8 mouse cellular contexts compared by ENCODE assay signal in the genomic region with DNA sequence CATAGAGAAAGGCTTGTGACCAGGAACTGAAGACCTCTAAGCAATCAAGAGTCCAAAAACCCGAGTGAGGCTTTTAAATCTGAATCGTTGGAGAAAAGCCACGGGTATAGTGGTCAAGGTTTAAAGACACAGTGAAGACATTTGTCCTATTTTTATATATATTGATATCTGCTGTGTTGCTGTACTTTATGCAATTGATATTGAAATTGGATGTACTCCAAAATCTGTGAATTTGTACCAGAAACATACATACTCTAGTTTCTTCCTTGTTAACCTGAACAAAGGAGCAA. TPM values are rescaled to one million over a fixed set of nuclear protein-coding genes. Genes with fewer than 3 reads are reported as not detected.
DNase-seq lines count a peak whose midpoint lies in the region; ATAC-seq and TF ChIP-seq lines count a peak whose summit lies in the region.

No protein-coding gene starts in this region.

- no peaks in the 10 kb centered on the region for H3K27me3 ChIP-seq in liver, adult 2 months (ENCODE audit: control insufficient read depth, insufficient read depth, low read length)
- no peaks in the 10 kb centered on the region for H3K27me3 ChIP-seq in embryonic facial prominence, embryonic 12.5 days
- no peaks in the 10 kb centered on the region for H3K27me3 ChIP-seq in intestine, embryonic 15.5 days (replicated peaks)

- DNase-seq in liver, adult 2 months (ENCODE audit: extremely low read depth, low read depth, low spot score): no peak
- no peak for DNase-seq in liver
- DNase-seq in naive thymus-derived CD4-positive, alpha-beta T cell, adult 2 months (ENCODE audit: low read depth): peak; percentile 11
- no peak for DNase-seq in ovary, postnatal 14 days (ENCODE audit: low spot score)
- DNase-seq in frontal cortex, postnatal 36 days (ENCODE audit: low spot score in 2 of 2): no peak
- DNase-seq in layer of hippocampus, adult 9-10 months (ENCODE audit: low spot score): no peak

- peaks cover 20% of the 10 kb centered on the region for H3K4me1 ChIP-seq in liver, adult 2 months (ENCODE audit: control insufficient read depth, insufficient read depth, low read length)
- H3K4me1 ChIP-seq in embryonic facial prominence, embryonic 12.5 days: peaks cover 14% of the 10 kb centered on the region
- peaks cover 4% of the 10 kb centered on the region; the same call in 1 of the 2 replicates for H3K4me1 ChIP-seq in intestine, embryonic 15.5 days (replicated peaks)

- peak overlapping the region; percentile 99 for H3K27ac ChIP-seq in liver, adult 2 months (replicated peaks; ENCODE audit: insufficient read depth, low read depth, low read length)
- H3K27ac ChIP-seq in embryonic facial prominence, embryonic 12.5 days: no peak overlapping the region
- no peak overlapping the region for H3K27ac ChIP-seq in intestine, embryonic 15.5 days

- peak overlapping the region; percentile 73 for H3K4me2 ChIP-seq in embryonic facial prominence, embryonic 12.5 days (replicated peaks)
- peak overlapping the region; percentile 71 for H3K4me2 ChIP-seq in intestine, embryonic 15.5 days (replicated peaks)

- TF ChIP-seq POLR2A in liver, adult 2 months (IDR thresholded peaks at IDR 0.05; ENCODE audit: extremely low read depth, insufficient read depth, low read length): no peak

- WGBS in liver, adult 2 months: 2% methylated on average over 3 of the region's 3 CpGs
- WGBS in embryonic facial prominence, embryonic 12.5 days: 7% methylated on average over 3 of the region's 3 CpGs
- WGBS in intestine, embryonic 15.5 days: 10% methylated on average over 3 of the region's 3 CpGs

- TF ChIP-seq CTCF in liver, adult 2 months (IDR thresholded peaks at IDR 0.05; ENCODE audit: low read depth, low read length): no peak

- peak overlapping the region; percentile 77 for H3K4me3 ChIP-seq in liver, adult 2 months (ENCODE audit: insufficient read depth, low read depth, low read length)
- H3K4me3 ChIP-seq in embryonic facial prominence, embryonic 12.5 days: peak overlapping the region; percentile 92
- H3K4me3 ChIP-seq in intestine, embryonic 15.5 days (replicated peaks): peak overlapping the region; percentile 59

- no peak for ATAC-seq in embryonic facial prominence, embryonic 12.5 days (ENCODE audit: insufficient number of reproducible peaks, insufficient read depth, low FRiP score, low TSS enrichment)
- ATAC-seq in intestine, embryonic 15.5 days: no peak

- H3K36me3 ChIP-seq in liver, adult 2 months (ENCODE audit: control insufficient read depth, insufficient read depth, low read length): peaks cover 12% of the 10 kb centered on the region
- no peaks in the 10 kb centered on the region for H3K36me3 ChIP-seq in embryonic facial prominence, embryonic 12.5 days
- H3K36me3 ChIP-seq in intestine, embryonic 15.5 days: no peaks in the 10 kb centered on the region

- H3K79me2 ChIP-seq in liver, adult 2 months (ENCODE audit: control insufficient read depth, insufficient read depth, low read length): peaks cover 31% of the 10 kb centered on the region

- H3K9me3 ChIP-seq in embryonic facial prominence, embryonic 12.5 days: no peaks in the 10 kb centered on the region
- no peaks in the 10 kb centered on the region for H3K9me3 ChIP-seq in intestine, embryonic 15.5 days

- H3K9ac ChIP-seq in liver, adult 2 months (ENCODE audit: low read depth, low read length): no peak overlapping the region
- peak overlapping the region; percentile 81 for H3K9ac ChIP-seq in embryonic facial prominence, embryonic 12.5 days
- H3K9ac ChIP-seq in intestine, embryonic 15.5 days: peak overlapping the region; percentile 65

RNA-seq across cellular contexts. Expression of a gene that starts 0.8 kb away (rescaled TPM):
- 165 and 178 TPM in 2 replicates for total RNA-seq in liver, adult 2 months (2014; rRNA removed)
- polyA plus RNA-seq in liver, adult 2 months (2012; rRNA removed): 176 and 216 TPM in 2 replicates
- 64.4 TPM in 2 replicates for polyA plus RNA-seq in embryonic facial prominence, embryonic 12.5 days (2016; fragmentation: Nextera tagmentation; extraction: Ambion mirVana)
- polyA plus RNA-seq in intestine, embryonic 15.5 days (2015; fragmentation: Nextera tagmentation; extraction: Ambion mirVana): 53.6 and 54.9 TPM in 2 replicates

RNA-seq across cellular contexts. Expression of a gene that starts 0.9 kb away (rescaled TPM):
- 0.83 and 0.87 TPM in 2 replicates for total RNA-seq in liver, adult 2 months (2014; rRNA removed)
- polyA plus RNA-seq in liver, adult 2 months (2012; rRNA removed): 0.66 and 0.87 TPM in 2 replicates
- polyA plus RNA-seq in embryonic facial prominence, embryonic 12.5 days (2016; fragmentation: Nextera tagmentation; extraction: Ambion mirVana): 0.32 and 1.3 TPM in 2 replicates
- 0.18 and 0.25 TPM in 2 replicates for polyA plus RNA-seq in intestine, embryonic 15.5 days (2015; fragmentation: Nextera tagmentation; extraction: Ambion mirVana)
